Mouse (Mus musculus) frontal cortex, adult (tissue): ENCODE results near the gene Hist1h2bn.

Experiments used
- ATAC-seq: cut with Nextera tagmentation; 2 replicates; pipeline ENCODE4 v1.9.2; 2017; ENCODE audit warnings: mild to moderate bottlenecking, moderate library complexity, mixed read lengths; ENCODE audit not compliant: low TSS enrichment

Gene Hist1h2bn

DNA sequence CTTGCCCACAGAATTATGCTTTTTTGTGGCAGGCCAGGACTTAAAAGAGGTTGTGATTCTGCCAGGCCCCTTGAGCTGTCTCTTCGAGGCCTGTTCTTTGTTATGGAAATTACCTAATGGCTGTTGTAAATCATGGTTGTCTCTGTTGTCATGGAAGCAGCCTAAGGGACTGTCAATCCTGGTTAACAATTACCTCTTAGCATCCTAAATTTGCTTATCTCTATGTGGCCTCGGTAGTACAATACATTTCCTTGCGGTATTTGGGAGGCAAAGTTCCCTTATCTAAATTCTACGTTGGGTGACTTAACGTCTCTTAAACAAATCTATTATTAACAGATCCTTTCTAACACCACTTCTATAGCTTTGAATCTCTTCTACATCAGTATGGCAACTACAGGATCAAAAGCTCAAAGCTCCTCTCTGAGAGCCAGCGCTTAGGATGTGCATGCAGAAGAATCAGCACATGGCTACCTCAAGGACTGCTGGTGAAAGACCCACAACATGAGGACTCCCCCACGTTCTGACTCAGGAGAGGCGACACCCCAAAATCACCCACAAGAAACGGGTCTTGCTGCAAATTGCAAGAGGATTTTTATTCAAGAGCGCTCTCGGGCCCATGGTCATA, 25.9 kb upstream of the Hist1h2bn start:
- ATAC-seq = no peak

DNA sequence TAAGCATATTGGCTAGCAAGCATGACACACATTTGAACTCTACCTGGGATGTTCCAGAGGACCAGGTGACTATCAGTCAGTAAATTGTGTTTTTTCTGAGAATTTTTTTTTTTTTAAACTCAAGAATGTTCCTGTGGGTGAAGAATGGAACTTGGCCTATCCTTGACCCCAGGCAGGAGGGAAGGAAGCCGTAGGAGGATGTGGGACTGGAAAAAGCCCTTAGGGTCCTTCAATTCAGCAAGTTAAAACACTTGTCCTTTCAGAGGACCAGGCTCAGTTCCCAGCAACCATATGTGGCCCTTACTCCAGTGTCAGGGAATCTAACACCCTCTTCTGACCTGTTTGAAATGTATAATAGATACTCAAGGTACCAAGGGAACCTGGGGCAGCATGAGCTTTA, 24.4 kb upstream of the Hist1h2bn start:
- ATAC-seq = no peak

DNA sequence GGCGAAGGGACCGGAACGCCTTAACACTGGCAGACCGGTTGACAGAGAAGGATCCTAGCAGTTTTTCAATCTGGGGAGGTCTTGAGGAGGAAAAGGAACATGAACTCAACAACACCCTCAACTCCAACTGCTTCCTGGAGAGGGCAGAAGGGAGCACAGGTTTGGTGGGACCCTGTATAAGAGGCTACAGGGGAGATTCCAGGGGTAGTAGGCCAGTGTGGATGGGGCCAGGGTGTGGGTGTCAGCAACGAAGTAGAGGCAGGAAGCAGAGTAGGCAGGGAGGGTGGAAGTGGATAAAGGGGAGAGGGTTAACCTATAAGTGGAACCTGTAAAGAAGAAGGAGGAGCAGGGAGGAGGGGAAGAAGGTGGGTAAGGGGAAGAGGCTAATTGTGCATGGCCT, 20.5 kb upstream of the Hist1h2bn start:
- ATAC-seq = no peak

DNA sequence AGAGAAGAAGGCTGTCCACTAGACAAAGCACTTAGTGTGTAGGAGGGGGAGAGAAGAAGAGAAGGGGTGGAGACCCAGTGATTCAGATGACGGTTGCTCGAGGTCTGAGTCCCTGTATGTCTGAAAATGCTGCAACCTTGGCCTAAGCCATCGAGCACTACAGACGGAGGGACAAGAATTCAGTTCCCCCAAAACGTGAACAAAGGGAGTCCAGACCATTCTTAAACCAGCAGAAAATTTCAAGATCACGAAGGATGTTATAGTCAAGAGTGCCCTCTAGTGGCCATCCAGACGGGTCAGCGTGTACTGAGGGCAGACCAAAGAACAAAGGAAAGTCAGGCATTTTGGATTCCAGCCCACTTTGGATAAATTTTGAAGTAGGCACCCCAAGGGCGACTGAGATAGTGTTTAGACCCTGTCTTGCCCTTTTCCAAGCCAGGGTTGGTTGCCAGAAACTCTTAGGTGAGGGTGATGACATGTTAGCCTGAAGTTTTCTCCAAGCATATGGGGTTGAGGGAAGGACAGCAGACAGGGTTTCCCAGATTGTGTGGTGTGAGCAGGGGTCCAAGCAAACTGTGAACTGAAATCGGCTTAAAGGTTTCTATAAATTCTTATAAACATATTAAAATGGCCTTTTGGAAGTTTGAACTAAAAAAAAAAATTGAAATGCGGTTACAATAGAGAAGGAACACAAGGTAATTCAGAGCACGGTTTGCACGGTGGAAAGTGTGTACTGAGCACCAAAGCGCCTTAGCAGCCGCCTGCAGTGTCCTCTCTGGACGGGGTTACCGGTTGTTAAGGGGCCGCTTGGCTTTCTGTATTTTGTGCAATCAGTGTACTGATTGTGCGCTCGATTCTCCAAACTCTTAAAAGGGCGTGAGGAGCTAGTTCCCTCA, 19.7 kb upstream of the Hist1h2bn start:
- ATAC-seq = peak; percentile 70

DNA sequence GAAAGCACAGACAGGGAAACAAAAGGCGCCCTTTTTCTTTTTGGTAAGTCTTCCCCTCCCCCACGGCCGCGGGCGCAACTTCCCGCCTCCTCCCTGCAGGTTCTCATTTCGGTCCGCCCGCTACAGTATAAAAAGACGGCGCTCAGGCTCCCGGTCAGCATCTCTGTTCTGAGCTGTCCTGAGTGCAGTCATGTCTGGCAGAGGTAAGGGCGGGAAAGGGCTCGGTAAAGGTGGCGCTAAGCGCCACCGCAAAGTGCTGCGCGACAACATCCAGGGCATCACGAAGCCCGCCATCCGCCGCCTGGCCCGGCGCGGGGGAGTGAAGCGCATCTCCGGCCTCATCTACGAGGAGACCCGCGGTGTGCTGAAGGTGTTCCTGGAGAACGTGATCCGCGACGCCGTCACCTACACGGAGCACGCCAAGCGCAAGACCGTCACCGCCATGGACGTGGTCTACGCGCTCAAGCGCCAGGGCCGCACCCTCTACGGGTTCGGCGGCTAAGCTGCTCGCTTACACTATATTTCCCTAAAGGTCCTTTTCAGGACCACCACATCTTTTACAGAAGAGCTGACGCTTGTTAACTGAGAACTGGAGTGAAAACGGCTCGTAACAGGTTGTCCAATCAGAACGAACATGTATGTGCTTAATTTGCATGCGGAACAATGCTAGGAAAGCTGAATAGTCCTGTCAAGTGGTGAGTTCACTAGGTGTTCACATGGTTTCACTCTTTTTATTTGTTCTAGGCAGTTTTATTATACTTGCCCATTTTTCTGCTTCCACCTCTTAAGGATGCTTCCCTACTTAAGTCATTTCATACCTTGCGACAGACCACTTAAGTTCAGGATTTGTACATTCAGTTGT, 18.8 kb upstream of the Hist1h2bn start, which contains the start of gene Hist1h4j:
Hist1h4j (plus strand) TSS at position 159 of the 862 bp plus-strand sequence.
- ATAC-seq = peak; percentile 92

DNA sequence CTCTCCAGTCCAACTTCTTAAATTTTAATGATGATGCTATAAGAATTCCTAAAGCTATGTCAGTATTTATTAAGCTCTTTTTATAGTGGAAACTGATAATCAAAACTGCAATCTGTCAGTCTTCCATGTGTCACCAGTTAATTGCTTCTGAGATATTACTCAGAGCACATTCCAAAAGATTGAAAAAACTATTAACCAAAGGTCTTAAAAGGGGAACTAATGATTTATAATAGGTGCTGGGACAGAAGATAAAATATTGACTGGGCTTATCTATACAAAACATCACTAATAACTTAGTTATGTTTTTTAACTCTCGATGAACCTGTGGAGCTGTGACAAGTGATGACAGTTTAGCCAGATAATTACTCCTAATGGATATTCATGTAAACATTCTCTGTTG, 8.9 kb upstream of the Hist1h2bn start:
- ATAC-seq = no peak

DNA sequence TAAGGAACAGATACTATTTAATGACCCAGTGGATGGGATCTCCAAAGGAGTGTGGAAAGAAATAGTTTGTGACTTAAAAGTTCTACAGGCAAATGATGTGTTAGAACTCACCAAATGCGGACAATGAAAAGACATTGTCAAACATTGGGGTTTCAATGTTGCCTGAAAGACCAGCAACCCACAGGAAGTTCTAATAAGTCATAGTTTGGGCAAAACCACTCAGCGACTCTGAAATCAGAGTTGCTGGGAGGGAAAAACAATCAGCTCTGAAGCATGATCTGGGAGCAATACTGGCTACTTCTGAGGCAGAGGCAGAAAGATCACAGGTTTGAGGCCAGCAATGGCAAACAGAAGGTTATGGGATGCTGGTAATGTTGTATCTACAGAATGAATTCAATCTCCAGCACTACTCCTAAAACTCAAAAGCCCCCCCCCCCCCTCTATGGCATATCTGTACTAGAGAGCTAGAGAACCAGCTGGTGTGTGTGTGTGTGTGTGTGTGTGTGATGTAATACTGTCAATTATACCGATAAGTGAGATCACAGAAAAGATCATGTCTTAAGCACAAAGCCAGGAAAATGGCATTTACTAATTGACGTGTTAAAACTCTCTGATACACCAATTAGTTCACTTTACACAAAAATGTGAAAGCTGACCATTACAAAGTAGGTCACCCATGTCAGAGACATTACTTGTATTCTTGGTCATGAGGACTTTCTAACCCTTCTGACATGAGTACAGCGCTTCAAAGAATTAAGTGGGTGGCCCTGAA, 4.3 kb upstream of the Hist1h2bn start:
- ATAC-seq = no peak

DNA sequence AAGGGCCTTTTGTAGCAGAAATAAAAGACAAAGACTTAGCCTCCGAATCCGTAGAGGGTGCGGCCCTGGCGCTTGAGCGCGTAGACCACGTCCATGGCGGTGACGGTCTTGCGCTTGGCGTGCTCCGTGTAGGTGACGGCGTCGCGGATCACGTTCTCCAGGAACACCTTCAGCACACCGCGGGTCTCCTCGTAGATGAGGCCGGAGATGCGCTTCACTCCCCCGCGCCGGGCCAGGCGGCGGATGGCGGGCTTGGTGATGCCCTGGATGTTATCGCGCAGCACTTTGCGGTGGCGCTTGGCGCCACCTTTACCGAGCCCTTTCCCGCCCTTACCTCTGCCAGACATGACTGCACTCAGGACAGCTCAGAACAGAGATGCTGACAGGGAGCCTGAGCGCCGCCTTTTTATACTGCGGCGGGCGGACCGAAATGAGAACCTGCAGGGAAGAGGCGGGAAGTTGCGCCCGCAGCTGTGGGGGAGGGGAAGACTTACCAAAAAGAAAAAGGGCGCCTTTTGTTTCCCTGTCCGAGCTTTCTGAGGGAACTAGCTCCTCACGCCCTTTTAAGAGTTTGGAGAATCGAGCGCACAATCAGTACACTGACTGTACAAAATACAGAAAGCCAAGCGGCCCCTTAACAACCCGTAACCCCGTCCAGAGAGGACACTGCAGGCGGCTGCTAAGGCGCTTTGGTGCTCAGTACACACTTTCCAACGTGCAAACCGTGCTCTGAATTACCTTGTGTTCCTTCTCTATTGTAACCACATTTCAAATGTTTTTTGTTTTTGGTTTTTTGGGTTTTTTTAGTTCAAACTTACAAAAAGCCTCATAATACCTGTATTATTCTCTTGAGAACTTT, 3.5 kb upstream of the Hist1h2bn start, which contains the start of gene Hist1h4k:
Hist1h4k (minus strand) TSS at position 347 of the 859 bp plus-strand sequence.
- ATAC-seq = peak; percentile 89

DNA sequence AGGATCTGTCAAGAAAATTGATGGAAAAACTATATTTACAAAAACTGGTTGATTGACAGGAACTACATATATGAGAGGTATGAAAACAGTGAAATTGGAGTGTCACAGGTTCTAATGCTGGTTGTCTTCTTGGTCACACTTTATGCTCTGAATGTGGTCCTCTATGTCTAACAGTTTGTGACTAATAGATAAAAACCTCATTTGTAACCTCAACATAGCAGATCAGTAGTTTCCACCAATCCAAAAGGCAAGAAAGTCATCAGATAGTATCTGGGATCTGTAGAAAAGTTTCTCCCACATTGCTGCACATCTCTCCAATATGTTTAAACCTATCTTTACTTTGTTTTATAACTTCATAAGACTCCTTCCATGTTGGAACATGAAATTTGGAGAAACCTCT, 2.5 kb upstream of the Hist1h2bn start:
- ATAC-seq = no peak

DNA sequence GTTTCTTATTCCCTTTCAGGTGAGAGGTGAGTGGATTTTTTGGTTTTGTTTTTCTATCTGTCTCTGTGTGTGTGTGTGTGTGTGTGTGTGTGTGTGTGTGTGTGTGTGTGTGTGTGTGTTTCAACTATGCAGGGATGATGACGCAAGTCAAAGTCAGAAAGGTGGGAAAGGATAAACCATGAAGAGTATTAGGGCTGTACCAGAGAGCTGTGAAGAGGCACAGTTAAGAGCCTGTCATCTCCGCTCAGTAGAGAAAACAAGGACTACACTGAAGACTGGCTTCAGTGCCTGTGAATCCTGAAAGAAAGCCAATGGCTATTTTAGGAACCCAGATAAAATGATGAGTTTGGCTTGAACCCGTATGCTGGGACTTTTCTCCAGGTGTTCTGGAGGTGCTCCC, 2.1 kb upstream of the Hist1h2bn start:
- ATAC-seq = no peak

DNA sequence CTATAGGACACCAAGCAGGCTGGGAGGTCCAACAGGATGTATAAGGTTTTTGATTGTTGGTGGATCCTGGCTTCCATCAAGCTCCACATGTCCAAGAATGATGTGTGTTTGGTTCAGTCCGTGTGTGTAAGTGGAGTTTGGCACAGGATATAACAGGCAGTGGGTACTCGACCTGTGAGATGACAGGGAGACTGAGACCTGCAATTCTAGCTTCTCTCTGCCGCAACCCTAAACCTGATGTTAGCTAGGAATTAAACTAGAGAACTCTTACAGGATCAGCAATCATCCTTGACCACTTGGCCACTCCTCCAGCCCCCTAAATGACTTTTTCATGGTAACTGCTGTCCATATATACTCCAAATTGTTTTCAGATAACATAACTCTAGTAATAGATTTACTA, 1.6 kb upstream of the Hist1h2bn start:
- no peak for ATAC-seq

DNA sequence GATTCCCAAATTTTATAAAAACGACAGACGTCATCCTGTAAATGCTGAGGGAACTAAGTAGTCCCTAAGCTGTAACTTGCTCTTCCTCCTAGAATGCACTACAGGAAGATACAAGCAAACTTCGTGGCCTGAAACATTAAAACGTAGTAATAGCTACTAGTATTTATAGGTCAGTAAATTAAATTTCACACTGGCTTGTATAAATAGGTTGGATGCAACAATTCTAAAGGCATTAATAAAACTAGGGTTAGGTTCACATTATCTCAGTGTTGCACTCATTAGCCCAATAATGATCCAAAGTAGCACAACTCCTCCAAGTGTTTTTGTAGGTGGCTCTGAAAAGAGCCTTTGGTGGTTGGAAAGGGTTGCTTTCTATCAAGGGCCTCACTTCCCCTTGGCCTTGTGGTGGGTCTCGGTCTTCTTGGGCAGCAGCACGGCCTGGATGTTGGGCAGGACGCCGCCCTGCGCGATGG, 836 bp upstream of the Hist1h2bn start:
- no peak for ATAC-seq

DNA sequence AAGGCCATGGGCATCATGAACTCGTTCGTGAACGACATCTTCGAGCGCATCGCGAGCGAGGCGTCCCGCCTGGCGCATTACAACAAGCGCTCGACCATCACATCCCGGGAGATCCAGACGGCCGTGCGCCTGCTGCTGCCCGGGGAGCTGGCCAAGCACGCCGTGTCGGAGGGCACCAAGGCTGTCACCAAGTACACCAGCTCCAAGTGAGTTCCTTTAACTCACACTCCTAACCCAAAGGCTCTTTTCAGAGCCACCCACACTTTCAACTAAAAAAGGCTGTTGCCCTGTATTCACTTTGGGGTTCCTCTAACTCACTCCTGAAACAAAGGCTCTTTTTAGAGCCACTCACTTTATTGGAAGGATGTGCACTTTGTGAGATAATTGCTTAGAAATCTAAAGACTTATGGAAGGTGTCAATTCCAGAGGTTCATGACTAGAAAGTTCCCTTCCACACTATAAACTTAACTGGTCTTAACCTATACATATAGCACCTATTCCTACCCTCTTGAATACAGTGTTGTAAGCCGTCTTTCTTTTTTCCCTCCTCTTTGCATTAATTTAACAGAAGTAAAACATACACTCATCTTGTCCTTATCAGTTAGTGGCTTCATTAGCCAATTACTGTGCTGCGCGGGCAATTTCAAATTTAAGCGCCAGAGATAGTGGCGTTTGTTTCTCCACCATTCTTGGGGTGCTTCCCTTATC, 525 bp downstream of the Hist1h2bn start:
- 0 out of 2 replicates have a peak, but pooled peaks have one; percentile 8 for ATAC-seq

DNA sequence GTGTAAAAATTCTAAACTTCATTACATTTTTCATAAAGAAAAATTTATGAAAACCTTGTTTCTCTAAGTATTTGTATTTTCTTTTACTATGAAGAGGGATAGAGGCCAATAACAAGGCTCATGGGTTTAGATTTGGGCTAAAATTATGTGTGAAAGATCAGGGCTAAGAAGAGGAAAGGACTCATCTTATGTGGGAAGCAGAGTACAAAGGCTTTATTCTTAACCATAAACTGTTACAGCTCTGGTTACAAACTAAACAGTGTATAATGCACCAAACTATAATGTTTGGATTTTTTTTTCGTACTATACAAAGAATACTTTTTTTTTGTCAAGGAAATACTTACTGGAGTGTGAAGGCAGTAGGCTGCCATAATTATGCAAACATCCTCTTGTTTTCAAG, 1.8 kb downstream of the Hist1h2bn start:
- no peak for ATAC-seq

DNA sequence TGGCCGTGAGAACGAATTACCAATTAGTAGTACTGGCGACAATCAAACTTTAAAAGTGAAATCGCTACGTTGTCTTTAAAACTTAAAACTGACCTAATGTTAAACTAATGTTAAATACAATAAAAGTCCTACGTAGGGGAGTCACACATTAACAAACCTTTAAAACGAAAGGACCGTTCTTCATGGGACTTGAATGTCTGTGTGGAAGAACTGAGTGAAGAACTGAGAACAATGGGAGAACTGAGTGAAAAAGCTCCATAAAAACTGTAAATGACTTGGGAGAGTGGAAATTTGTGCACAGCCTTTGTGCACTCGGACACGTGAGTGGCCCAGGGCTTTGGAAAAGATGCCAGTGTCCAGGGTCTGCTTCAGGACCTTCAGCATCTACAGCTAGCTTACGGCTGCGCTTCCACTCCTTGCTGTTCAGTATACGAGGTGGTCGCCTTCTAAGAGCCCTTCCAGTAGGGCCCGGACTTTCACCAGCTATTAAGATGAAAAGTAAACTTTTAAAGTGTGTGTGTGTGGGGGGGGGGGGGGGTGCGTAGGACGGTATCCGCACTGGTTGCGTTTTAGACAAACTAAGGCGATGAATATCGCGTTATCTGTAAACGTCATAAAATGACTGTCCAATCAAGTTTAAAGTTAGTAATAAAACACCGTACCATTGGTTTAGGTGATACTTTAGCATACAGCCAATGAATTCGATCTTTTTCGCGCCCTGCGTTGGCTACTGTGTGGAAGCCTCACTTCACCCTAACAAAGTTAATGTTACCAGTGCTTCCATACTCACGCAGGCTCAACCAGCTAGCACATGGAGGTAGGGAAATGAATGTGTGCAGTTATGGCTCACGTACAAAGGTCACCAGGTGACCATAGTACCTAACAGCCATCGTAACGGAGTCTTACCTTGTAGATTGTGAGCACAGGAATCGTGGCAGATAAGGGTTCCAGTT, 25.2 kb downstream of the Hist1h2bn start:
- peak; percentile 92 for ATAC-seq

DNA sequence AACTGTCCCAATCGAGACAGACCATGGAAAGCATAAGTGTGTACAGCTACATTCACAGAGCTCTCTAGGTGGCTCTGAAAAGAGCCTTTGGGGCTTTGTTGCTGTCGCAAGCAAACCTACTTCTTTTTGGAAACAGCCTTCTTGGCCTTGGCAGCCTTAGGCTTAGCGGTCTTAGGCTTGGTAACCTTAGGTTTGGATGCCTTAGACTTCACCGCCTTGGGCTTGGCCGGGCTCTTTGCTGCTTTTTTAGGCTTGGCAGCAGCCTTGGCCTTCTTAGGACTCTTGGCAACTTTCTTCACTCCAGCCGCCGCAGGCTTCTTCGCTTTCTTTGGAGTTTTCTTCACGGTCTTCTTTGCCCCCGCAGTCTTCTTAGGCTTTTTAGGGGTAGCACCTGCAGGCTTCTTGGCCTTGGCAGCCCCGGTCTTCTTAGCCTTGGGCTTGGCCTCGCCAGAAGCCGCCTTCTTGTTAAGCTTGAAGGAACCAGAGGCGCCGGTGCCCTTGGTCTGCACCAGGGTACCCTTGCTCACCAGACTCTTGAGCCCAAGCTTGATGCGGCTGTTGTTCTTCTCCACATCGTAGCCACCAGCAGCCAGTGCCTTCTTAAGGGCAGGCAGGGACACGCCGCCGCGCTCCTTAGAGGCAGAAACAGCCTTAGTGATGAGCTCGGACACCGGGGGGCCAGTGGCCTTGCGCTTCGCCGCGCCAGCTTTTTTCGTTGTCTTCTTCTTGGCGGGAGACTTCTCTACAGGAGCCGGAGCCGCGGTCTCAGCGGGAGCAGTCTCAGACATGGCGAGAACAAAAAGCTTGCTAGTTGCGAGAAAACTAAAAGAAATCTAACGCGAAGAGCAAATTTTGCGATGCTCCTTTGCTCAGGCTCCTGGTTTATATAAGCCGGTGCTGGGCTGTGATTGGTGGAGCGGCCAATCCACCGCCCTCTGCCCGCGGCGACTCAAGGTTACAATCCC, 26.1 kb downstream of the Hist1h2bn start, which contains the start of gene Hist1h1b:
Hist1h1b (minus strand) TSS at position 859 of the 965 bp plus-strand sequence.
- ATAC-seq = peak; percentile 66

DNA sequence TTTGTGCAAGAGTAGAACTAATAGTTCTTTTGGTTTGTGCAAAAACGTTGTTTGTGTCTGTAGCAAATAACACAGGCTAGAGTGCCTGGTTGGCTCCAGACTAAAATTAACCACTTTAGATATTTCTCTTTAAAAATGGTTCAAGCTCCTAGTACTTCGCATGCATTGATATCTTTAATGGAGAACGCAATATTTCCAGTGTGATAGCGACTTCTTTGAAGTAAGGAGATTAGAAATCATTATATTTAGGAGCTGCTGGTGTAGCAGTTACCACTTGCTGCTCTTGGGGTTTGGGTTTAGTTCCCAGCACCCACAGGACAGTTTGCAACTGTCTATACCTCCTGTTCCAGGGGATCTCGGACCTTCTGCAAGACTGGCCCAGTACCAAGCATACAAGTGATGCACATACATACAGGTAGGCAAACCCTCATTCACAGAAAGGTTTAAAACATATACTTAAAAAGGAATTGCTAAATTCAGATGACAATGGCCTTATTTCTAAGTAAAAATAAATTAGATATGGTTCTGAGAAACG, 27.2 kb downstream of the Hist1h2bn start:
- no peak for ATAC-seq
